Mouse (Mus musculus) cerebellum, postnatal 4 days (tissue): ENCODE measurements around the gene Scarf1.
"Not testable (repeated sequence)": the region's sequence is repeated elsewhere in the genome, so short reads cannot be mapped to it uniquely, and the experiment has no call there.

Experiments
- DNase-seq, 2 experiments: peaks; one replicate each; pipeline ENCODE4 v3.0.0; 2022; ENCODE audit warnings: low spot score in 2 of 2, mixed read lengths in 1 of 2

Gene Scarf1

GRCm38 (mm10) chr11:75537491-75538183 is 24.3 kb downstream of the Scarf1 start:
- DNase-seq: no peak

DNA sequence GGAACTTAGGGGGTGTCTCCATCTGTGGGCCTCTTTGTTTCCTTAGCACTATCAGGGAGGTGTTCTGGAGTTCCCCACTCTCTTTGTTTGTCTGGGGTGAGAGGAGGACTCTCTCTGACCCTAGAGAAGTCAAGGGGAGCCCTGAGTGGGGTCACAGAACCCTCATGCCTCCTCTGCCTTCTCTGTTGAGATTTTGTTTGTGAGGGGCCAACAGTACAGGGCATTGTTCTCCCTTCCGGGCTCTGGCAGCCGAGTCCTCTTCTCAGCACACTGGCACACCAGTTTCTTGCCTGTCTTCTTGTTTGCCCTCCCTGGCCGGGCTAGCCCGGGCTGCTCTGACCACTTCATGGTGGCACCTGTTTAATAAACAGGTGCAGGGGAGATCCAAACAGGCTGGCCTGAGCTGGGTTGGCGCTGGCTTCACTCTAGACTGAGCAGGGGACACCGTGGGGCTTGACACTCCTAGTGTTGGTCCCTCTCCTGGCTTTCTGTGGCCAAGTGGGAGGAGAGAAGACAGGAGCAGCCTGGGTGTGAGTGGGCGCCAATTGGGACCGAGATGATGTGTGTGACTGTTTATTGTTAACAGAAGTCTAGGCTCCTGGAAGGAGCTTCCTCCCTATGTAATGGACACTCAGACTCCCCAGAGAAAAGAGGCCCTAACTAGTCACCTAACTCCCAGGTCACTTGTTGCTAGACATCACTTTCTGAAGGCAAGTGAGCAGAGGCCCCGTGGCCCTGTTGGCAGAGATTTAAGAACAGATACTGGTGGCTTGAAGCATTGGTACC is 25.0 kb downstream of the Scarf1 start:
- no peak for DNase-seq

GRCm38 (mm10) chr11:75538970-75539299 is 25.6 kb downstream of the Scarf1 start:
- DNase-seq: no peak

DNA sequence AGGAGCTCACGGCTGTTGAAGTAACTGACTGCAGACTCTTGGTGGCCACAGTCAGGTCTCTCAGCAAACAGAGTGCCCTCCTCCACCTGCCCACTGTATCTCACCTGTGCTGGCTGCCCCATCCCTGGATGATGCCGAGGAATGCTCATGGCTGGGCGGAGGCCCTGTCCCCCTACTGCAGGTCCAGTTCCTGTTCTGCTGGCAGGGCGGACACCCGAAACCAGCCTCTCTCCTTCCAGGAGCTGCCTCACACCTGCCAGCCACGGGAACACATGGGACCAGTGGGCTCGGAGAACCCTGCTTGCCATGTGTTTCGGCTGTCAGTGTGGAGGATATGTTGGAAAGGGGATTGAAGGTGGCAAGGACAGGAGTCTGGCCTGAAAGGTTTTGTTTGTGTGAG is 26.9 kb downstream of the Scarf1 start:
- no peak for DNase-seq

GRCm38 (mm10) chr11:75540710-75541581 is 27.6 kb downstream of the Scarf1 start:
- DNase-seq: no peak

GRCm38 (mm10) chr11:75544713-75545112 is 31.4 kb downstream of the Scarf1 start:
- no peak for DNase-seq

GRCm38 (mm10) chr11:75546057-75546456 is 32.7 kb downstream of the Scarf1 start:
- DNase-seq: no peak

DNA sequence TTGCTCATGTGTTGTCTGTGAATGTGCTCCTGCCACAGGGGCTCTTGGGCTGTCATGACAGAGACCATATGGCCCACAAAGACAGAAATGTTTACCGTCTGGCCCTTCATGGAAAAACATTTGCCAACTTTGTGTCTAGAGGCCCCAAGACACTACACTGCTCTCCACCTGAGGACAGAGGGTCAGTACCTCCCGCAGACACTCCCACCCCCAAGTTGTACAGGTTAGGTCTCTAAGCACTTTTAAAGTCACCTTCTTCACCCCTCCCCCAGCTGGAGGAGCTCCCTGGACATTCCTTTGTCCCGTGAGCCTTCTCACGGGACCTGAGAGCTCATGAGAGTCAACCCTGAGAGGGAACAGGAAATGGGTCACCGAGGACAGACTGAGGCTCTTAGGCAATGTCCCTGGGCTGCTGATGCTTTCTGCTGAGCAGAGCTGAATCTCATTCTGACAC is 36.3 kb downstream of the Scarf1 start:
- no peak for DNase-seq

DNA sequence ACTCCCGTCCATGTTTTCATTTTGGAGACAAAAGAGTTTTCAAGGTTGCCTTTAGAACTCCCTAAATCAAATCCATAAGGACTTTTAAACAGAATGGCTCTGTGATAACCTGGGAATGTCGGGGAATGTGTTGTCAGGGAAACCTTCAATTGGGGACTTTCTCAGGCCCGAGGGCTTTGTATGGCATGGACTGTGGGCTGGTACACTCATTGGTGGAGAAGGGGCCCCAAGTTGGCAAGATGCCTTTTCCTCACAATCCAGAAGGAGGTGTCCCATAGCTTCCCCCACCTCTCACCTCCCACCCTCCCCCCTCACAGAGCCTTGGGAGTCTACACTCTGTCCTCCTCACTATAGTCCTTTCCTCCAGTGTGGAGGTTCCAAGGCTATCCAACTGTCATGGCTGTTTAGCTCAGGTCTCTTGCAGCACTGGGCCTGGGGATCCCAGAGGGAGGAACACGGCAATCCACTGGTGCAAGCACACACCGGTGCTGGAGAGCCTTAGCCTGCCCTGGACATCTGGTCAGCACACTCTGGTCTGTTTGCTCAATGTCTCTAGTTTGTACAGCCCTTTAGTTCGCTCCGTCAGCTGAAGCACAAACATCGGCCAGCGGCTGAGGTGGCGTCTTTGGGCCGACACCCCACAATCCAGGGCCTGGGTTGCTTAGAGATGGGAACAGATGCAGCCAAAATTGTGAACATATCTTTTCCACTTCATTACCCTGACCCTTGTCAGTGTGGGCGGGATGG is 37.0 kb downstream of the Scarf1 start:
- no peak for DNase-seq

GRCm38 (mm10) chr11:75551321-75551720 is 38.0 kb downstream of the Scarf1 start:
- DNase-seq: no peak

DNA sequence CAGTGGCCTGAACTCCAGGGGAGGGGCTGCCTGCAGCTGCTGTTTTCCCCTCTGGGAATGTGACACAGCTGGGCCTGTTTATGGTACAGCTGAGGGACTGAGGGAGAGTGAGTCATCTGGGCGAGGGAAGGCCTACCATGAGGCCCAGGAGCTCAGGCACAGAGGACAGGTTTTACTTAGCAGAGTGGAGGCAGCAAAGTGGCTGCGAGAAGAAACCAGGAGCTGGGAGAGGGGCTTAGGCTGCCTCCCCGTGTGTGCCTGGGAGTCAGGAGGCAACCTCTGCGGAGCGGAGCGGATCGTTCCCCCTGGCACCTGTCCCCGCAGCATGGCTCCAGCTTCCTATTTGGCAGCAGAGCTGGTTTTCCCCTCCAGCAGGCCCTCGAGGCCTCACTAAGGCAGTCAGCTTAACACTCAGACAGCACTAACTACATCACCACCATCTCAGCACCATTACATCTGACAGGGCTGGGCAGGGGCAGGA is 38.7 kb downstream of the Scarf1 start:
- no peak for DNase-seq

DNA sequence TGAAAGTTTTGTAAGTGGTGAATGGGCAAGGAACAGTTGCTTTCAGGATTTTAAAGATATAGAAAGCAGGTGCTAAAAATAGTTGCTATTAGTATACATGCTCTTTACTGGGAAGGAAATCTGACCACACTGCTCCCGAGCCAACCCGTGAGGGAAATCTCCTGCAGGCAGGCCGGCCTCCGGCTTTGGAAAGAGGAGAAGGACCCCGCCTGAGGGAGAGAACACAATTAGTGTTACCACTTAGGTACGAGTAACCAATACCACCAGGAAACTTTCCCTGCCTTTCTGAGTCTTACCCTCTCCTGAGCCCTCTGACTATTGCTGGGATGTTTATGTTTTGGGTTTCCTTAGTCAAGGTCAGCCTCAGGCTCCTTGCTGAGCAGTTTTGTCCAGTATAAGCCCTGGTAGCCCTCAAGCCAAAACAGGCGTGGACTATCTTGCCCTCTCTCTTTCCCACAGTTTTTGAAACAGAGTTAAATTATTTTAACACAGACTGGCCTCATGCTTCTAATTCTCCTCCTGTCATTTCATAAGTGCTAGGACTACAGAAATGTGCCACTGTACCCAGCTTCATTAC is 39.7 kb downstream of the Scarf1 start:
- no peak for DNase-seq

- not testable (repeated sequence) for DNase-seq
Measured at GRCm38 (mm10) chr11:75556006-75556405, 42.7 kb downstream of the Scarf1 start.

DNA sequence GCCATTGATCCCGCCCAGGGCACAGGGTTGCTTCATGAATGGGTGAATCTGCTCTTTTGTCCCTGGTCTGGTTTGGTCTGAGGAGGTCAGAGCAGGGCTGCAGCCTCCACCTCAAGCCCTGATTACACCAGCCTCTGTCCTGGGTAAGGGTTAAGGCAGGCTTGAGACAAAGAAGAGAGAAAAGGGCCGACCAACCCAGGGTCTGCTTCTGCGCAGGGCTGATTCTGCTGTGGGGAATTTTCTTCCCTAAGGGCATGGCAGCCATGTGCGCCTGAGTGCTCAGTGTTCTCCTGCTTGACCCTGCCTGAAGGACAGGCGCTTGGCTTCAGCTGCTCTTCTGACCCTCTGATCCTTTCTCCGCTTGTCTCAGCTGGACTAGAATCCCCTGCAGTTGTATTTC is 43.8 kb downstream of the Scarf1 start:
- no peak for DNase-seq

- no peak for DNase-seq
Measured at GRCm38 (mm10) chr11:75558101-75558500, 44.8 kb downstream of the Scarf1 start.

GRCm38 (mm10) chr11:75559870-75560504 is 46.6 kb downstream of the Scarf1 start:
- DNase-seq: no peak

DNA sequence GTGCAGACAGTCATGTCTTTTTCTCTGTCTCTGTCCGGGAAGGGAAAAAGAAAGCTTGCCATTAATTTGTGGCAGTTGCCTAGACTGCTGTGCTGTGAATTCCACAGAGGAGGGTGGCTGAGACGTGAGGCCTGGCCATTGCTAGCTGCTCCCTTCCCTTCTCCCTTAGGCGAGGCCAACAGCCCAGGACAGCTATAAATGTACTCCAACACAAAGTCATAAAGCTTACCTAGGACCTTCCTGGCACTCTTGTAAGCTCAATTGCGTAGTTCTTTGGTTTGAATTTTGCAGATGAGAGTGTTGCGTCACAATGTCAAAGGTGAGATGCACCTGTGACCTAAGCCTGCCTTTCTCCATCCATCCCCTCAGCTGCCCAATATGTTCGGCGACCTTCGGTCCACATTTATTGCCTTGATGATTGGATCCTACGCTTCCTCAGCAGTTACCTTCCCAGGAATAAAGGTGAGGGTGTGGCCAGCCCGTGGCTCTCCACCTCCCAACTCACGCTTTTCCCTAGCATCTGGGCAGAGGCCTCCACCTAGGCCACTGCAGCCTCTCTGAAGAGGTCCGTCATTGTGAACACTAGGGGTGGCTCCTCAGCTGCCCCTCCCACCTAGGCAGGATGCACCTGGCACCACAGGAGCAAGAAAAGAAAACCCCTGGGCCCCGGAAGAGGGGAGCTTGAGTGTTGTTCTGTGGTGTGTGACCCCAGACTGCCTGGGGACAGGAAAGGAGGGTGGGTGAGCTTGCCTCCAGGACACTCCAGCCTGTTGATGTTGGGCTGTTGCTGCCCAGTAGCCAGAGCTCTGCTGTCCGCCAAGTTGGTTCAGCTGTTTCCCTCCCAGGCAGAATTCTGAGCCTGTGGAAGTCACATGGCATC is 47.4 kb downstream of the Scarf1 start:
- DNase-seq: no peak

- no peak for DNase-seq
Measured at GRCm38 (mm10) chr11:75561410-75561791, 48.1 kb downstream of the Scarf1 start.

DNA sequence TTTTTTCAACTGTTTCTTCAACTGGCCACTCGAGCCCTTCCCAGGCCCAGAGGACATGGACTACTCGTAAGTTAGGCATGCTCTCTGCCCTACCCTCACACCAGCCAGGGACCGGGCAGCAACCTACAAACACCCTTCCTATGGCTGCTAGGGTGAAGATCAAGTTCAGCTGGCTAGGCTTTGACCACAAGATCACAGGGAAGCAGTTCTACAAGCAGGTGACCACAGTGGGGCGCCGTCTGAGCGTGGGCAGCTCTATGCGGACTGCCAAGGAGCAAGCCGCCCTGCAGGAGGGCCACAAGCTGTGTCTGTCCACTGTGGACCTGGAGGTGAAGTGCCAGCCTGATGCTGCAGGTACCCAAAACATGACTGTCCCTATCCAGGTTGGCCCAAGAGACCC is 49.5 kb downstream of the Scarf1 start:
- no peak for DNase-seq
